Mouse (Mus musculus) layer of hippocampus, postnatal 36 days (tissue): Measurements from ENCODE around the gene Dis3l. TPM values are rescaled to one million over a fixed set of nuclear protein-coding genes. Genes with fewer than 3 reads are reported as not detected.
A peak's percentile ranks its signal among the peaks of the same experiment; 100 is the strongest.

Experiments used
- DNase-seq, 2 experiments: peaks; one replicate each; pipeline ENCODE4 v3.0.0; 2022
- total RNA-seq, 2 experiments: library from RNA; stranded (reverse); gene quantifications; 2 replicates each; pipeline ENCODE4 v1.2.3; 2021

Gene Dis3l
- total RNA-seq = 10 to 100 TPM; 28.6 to 30.3 TPM

- DNase-seq = no peak
Observed at GRCm38 (mm10) chr9:64341254-64341566, at the start of gene Dis3l. Gene Dis3l, minus strand, starts transcription at chr9:64341288.

DNA sequence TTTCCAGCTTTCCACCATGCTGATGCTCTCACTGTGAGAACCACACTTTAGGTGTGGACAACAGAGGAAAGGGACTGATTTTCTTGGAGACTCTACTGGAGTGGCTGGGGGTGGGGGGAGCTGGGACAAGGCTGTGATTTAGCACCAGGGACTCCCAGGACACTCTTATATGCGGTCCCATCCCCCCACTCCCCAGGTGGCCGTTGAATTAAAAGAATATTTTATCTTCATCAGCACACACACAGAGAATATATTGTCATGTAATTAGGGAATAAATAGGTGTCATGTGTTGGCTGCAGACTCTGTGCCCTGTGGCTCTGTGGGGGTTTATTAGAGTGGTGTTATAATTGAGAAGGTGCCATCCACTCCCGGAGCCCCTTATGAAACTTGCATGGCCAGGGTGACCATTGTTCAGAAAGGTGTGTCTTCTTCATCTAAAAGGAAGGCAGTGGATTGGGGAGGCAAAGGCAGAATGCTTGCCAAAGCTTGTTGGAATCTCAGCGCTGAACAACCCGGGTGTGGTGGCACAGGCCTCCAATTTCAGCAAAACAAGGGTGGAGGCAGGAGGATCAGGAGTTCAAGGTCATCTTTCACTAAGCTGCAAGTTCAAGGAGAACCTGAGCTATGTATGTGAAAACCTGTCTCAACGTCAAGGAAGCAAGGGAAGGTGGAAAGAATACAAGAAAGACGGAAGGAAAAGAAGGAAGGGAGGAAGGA is 48.6 kb upstream of the Dis3l start:
- no peak for DNase-seq

DNA sequence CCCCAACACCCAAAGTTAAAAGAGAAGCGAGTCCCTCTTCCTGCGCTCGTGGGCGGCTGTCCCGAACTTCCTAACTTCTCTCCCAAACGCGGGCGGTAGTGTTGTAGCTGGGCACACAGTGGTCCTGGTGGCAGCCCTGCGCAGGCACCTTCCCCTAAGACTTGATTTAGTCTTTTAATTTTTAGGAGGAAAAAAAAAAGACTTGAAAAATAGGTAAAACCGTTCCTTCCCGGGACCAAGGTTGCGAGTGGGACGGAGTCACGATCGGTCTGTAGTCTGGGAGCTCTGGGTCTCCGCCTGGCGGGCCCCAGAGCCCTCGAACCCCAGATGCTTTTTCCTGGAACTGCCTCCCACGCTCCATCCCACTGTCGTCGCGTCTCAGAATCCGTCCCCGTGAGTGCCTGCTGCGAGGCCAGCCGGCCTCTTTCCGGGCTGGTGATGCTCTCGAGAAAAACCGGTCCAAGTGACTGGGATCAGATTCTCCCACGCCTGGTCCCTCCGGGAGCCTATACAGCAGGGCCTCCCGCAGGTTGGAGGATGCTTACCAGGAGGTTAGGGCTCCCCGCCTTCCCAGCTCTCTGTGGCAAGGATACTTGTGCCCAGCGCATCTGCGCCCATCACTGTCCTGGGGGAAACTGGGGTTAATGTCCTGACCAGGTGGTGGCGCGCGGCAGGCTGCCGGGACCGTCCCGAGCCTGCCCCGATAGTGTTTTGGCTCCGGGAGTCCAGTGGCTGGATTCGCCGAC is 45.6 kb upstream of the Dis3l start:
- no peak for DNase-seq

- DNase-seq = peak in 1 of 2 experiments; percentile 30
Observed at GRCm38 (mm10) chr9:64385511-64386465, 44.7 kb upstream of the Dis3l start, which contains the start of gene Megf11. Gene Megf11, plus strand, starts transcription at chr9:64385626.

DNA sequence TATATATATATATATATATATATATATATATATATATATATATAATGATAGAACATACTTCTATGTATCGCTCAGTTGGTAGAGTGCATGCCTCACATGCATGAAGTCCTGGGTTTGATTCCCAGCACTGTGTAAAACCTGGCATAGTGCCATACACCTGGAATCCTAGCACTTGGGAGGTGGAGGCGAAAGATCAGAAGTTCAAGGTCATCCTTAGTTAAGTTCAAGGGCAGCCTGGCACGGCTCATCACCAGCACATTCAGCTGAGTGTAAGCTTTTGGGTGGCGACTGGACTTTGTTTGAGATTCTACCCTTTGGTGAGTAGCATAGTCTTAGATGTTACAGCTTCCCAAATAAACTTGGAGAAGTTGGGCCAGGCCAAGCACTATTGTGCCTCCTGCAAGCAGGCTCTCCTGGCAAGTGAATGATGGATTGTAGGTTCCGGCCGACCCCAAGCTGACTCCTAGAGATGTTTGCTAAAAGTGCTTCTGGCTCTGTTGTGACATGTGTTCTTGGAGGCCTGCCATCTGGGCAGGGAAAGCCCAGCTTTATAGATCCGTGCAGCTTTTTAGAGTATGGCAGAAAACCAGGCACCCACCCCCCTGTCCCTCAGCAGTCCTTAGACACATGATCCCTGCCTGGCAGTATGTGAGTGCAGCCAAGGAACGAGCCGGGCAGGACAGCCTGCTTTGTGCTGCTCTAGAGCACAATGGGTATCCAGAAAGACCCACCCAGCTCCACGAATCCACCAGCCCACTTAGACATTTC is 42.1 kb upstream of the Dis3l start:
- no peak for DNase-seq

GRCm38 (mm10) chr9:64376380-64376779 is 35.3 kb upstream of the Dis3l start:
- no peak for DNase-seq

DNA sequence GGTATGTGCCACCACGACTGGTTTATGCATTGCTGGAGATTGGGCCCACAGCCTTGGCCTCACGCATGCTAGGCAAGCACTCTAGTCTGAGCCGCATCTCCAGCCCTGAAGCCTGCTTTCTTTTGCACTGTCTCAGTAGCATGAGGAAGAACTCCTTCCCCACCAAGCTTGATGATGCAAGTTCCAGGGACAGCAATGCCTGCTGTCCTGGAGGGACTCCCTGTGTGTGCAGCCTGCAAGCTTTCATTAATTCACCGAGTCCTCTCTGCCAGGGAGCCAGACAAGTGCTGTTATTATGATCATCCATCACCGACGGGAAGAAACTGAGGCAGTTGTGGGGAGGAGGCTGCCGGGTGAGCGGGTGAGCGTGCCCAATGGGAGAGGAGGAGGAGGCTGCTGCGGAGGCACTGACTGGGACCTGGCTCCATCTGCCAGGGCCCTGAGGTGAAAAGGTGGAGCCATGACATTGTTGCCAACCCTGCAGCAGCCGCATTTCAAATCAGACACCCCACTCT is 30.3 kb upstream of the Dis3l start:
- DNase-seq = no peak

- DNase-seq = no peak
Observed at GRCm38 (mm10) chr9:64369871-64370270, 28.8 kb upstream of the Dis3l start.

GRCm38 (mm10) chr9:64361231-64361950 is 20.3 kb upstream of the Dis3l start:
- no peak for DNase-seq

- no peak for DNase-seq
Observed at GRCm38 (mm10) chr9:64355627-64356026, 14.5 kb upstream of the Dis3l start.

- DNase-seq = no peak
Observed at GRCm38 (mm10) chr9:64351191-64351590, 10.1 kb upstream of the Dis3l start.

GRCm38 (mm10) chr9:64349490-64349889 is 8.4 kb upstream of the Dis3l start:
- DNase-seq = no peak

DNA sequence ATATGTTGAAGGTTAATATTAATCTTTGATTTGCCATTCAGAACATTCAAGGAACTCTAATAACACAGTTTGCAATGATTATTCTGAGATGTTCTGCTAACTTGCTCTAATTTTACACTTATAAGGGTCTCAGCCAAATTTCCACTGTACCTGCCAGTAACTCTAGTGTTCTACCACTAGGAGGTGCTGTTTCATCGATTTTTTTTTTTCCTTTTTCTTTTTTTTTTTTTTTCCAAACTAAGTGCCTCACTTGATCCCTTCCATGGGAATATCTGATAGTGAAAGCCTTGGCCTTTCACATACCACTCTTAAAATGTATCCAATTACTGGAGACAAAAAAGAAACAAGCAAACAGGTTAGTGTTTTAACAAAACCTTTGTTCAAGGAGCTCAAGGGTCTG is 6.3 kb upstream of the Dis3l start:
- DNase-seq = no peak

DNA sequence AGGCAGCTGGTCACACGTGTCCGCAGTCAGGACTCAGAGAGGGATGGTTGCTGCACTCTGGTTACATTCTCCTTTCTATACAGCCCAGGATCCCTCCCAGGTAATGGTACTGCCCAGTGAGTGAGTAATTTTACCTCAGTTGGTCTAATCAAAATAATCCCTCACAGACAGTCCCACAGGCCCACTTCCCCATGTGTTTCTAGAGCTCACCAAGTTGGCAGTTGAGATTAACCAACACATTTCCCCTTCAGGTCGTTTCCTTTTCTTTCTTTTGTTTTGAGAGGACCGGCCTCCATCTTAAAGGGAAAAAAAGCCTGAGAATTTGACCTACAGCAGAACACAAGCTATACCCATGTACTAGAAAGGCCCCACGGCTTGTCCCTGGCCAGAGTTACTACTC is 4.8 kb upstream of the Dis3l start:
- no peak for DNase-seq

- no peak for DNase-seq
Observed at GRCm38 (mm10) chr9:64343656-64344055, 2.6 kb upstream of the Dis3l start.

GRCm38 (mm10) chr9:64341671-64342070 is 583 bp upstream of the Dis3l start:
- no peak for DNase-seq

DNA sequence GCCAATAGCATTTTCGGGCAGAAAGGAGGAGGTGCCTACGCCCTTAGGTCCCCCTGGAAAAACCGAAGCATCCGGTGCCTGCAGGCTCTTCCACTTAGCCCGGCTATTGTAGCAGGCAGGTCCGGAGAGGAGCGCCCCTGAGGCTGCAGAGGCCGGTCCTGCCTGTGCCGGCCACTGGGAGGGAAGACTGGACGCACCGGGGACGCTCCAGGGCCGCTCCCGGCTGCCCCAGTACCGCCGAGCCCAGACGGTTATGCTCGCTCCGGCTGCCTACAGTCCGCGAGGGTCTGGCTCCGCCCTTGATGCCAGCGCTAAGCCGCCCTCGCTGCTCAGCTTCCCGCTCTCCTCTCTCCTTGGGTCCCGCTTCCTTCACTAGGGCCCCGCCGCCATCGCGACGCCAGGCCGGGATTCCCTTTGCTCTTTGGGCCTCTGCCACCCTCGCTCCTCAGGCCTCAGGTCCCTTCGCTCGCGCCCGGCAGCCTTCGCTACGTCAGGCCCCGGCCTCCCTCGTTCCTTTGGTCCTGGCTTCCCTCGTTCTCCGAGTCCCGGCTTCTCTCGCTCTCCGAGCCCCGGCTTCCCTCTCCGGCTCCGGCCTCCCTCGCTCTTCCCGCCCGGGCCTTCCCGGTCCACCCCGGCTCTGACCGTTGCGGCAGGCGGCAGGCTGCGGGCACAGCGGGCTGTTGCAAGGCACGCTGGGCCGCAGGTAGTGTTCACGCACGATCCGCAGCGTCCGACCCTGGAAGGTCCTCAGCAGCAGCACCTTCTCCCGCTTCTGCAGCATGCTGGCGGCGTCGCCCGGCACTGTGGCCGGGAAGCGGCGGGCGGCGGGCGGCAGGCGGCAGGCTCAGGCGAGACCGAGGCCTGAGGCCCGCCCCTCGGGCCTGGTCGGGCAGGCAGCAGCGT is 486 bp downstream of the Dis3l start:
- peak; percentile 72 to 79 for DNase-seq

DNA sequence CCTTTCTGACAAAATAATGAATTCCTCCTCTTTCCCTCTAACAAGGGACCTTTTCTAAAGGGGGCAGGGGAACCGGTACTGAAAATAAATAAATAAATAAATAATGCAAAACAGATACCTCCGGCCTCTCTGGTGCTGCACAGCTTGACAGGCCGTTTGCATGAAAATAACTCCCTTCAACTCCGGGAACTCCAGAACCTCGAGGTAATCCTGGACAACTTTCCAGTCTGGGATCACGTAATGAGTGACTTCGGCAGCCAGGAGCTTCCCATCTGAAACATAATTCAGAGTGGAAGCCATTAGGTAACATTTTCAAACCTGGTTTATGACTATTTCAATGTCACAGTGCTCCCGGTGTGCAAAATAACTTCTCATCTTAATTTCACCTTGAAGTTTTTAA is 1.7 kb downstream of the Dis3l start:
- no peak for DNase-seq

GRCm38 (mm10) chr9:64335825-64336224 is 5.3 kb downstream of the Dis3l start:
- DNase-seq = no peak

DNA sequence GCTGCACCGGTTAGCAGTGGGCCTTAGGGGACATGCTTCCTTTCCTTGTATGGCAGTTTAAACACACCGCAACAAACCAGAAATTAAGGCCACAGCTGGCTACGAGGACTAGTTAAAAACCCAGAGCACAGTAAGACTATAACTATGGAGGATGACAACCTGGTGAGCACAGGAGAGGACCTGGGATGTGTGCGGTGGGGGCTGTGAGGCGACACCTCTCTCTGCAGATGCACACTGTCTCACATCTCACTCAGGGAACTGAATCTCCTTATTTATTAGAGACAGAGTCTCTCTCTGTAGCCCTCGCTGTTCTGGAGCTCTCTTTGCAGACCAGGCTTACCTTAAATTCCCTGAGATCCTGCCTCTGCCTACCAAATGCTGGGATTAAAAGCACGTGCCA is 17.1 kb downstream of the Dis3l start:
- DNase-seq = no peak
